Mouse (Mus musculus) kidney, embryonic 16.5 days (tissue): ENCODE measurements around the gene Rbm34. TPM values are rescaled to one million over a fixed set of nuclear protein-coding genes. Genes with fewer than 3 reads are reported as not detected.

Experiments
- ATAC-seq: fragments of 200-750 bp; cut with Nextera tagmentation; 2 replicates; pipeline ENCODE4 v1.8.0; 2017; ENCODE audit warnings: moderate TSS enrichment; ENCODE audit not compliant: low FRiP score, low TSS enrichment
- H3K27ac ChIP-seq: fragments of 300-500 bp; sonication (generic); 2 replicates; pipeline ENCODE4 v1.5.1; 2014; ENCODE audit warnings: low read length
- H3K27me3 ChIP-seq: fragments of 300-500 bp; sonication (generic); 2 replicates; pipeline ENCODE4 v1.6.1; 2014; ENCODE audit warnings: low read length, control low read depth, mixed read lengths; ENCODE audit not compliant: insufficient read depth
- H3K36me3 ChIP-seq: fragments of 300-500 bp; sonication (generic); 2 replicates; pipeline ENCODE4 v1.6.1; 2014; ENCODE audit warnings: low read length, control low read depth, mixed read lengths; ENCODE audit not compliant: insufficient read depth
- H3K4me1 ChIP-seq: fragments of 300-500 bp; sonication (generic); 2 replicates; pipeline ENCODE4 v1.6.1; 2014; ENCODE audit warnings: low read length, control low read depth, mixed read lengths; ENCODE audit not compliant: insufficient read depth
- H3K4me2 ChIP-seq: fragments of 300-500 bp; sonication (generic); replicated peaks from 2 replicates; pipeline ENCODE4 v1.6.1; 2014; ENCODE audit warnings: low read depth, low read length
- H3K4me3 ChIP-seq: fragments of 300-500 bp; sonication (generic); 2 replicates; pipeline ENCODE4 v1.5.1; 2014; ENCODE audit warnings: mild to moderate bottlenecking, low read length
- H3K9ac ChIP-seq: fragments of 300-500 bp; sonication (generic); replicated peaks from 2 replicates; pipeline ENCODE4 v1.6.1; 2014; ENCODE audit warnings: low read length
- H3K9me3 ChIP-seq: fragments of 300-500 bp; sonication (generic); 2 replicates; pipeline ENCODE4 v1.6.1; 2016; ENCODE audit warnings: low read length, control low read depth
- WGBS: fragments of 180-500 bp; shearing (Covaris S2); extraction: QIAGEN DNeasy Blood & Tissue Kit; methylation state at CpG from one replicate; pipeline ENCODE4 v1.1.7; 2014; 5-methylcytosine and 5-hydroxymethylcytosine counted together
- polyA plus RNA-seq: library from polyadenylated mRNA; unstranded; fragments of >200 nt; fragmentation: Nextera tagmentation; extraction: Ambion mirVana; gene quantifications from 2 replicates; pipeline ENCODE4 v1.2.1, GENCODE M21; 2015

Gene Rbm34
- polyA plus RNA-seq, 1 experiment from 2014 or later, result 20.1 TPM

GRCm38 (mm10) chr8:126937337-126937736 is 33.5 kb downstream of the Rbm34 start:
- no peak for ATAC-seq
- H3K9ac ChIP-seq, result no peak overlapping the region
- H3K4me1 ChIP-seq, result peaks cover 9% of the 10 kb centered on the region; the same call in 1 of the 2 replicates
- no peaks in the 10 kb centered on the region for H3K27me3 ChIP-seq
- H3K9me3 ChIP-seq, result no peaks in the 10 kb centered on the region
- H3K36me3 ChIP-seq, result peaks cover 62% of the 10 kb centered on the region
- H3K4me3 ChIP-seq, result no peak overlapping the region
- H3K4me2 ChIP-seq, result no peak overlapping the region
- 86% methylated on average over 3 of the region's 3 CpGs for WGBS
- H3K27ac ChIP-seq, result no peak overlapping the region

- Histone ChIP-seq H3K4me1 (no peaks in the 10 kb centered on the region), H3K9me3 (no peaks in the 10 kb centered on the region), H3K4me2 (no peak overlapping the region), H3K27ac (no peak overlapping the region), H3K9ac (no peak overlapping the region), H3K4me3 (no peak overlapping the region), H3K36me3 (peaks cover 74% of the 10 kb centered on the region), H3K27me3 (no peaks in the 10 kb centered on the region)
- no peak for ATAC-seq
These were observed 34.9 kb downstream of the Rbm34 start for GRCm38 (mm10) chr8:126935932-126936331.

- Histone ChIP-seq H3K9me3 (no peaks in the 10 kb centered on the region), H3K4me3 (no peak overlapping the region), H3K27ac (no peak overlapping the region), H3K4me1 (no peaks in the 10 kb centered on the region), H3K27me3 (no peaks in the 10 kb centered on the region), H3K4me2 (no peak overlapping the region), H3K36me3 (peaks cover 79% of the 10 kb centered on the region), H3K9ac (no peak overlapping the region)
- 90% methylated on average over 2 of the region's 2 CpGs for WGBS
- no peak for ATAC-seq
These were observed 35.5 kb downstream of the Rbm34 start for GRCm38 (mm10) chr8:126935387-126935786.

- Histone ChIP-seq H3K27ac (no peak overlapping the region), H3K4me1 (no peaks in the 10 kb centered on the region), H3K4me2 (no peak overlapping the region), H3K9me3 (no peaks in the 10 kb centered on the region), H3K9ac (no peak overlapping the region), H3K36me3 (peaks cover 69% of the 10 kb centered on the region), H3K27me3 (no peaks in the 10 kb centered on the region), H3K4me3 (no peak overlapping the region)
- no peak for ATAC-seq
- WGBS, result 74% methylated on average over 1 of the region's 1 CpGs
These were observed 38.2 kb downstream of the Rbm34 start for GRCm38 (mm10) chr8:126932656-126933055.

- 92% methylated on average over 1 of the region's 1 CpGs for WGBS
- Histone ChIP-seq H3K27ac (no peak overlapping the region), H3K36me3 (peaks cover 66% of the 10 kb centered on the region), H3K9me3 (no peaks in the 10 kb centered on the region), H3K4me1 (no peaks in the 10 kb centered on the region), H3K4me2 (no peak overlapping the region), H3K27me3 (no peaks in the 10 kb centered on the region), H3K4me3 (no peak overlapping the region), H3K9ac (no peak overlapping the region)
- no peak for ATAC-seq
These were observed 38.6 kb downstream of the Rbm34 start for GRCm38 (mm10) chr8:126932249-126932648.

GRCm38 (mm10) chr8:126931720-126932119 is 39.2 kb downstream of the Rbm34 start:
- no peak overlapping the region for H3K9ac ChIP-seq
- no peaks in the 10 kb centered on the region for H3K27me3 ChIP-seq
- H3K27ac ChIP-seq, result no peak overlapping the region
- peaks cover 61% of the 10 kb centered on the region for H3K36me3 ChIP-seq
- WGBS, result 45% methylated on average over 2 of the region's 2 CpGs
- ATAC-seq, result no peak
- no peaks in the 10 kb centered on the region for H3K4me1 ChIP-seq
- H3K9me3 ChIP-seq, result no peaks in the 10 kb centered on the region
- no peak overlapping the region for H3K4me2 ChIP-seq
- H3K4me3 ChIP-seq, result no peak overlapping the region

- WGBS, result 87% methylated on average over 3 of the region's 3 CpGs
- Histone ChIP-seq H3K9ac (no peak overlapping the region), H3K9me3 (no peaks in the 10 kb centered on the region), H3K4me3 (no peak overlapping the region), H3K4me1 (no peaks in the 10 kb centered on the region), H3K36me3 (peaks cover 44% of the 10 kb centered on the region), H3K4me2 (no peak overlapping the region), H3K27me3 (no peaks in the 10 kb centered on the region), H3K27ac (no peak overlapping the region; the same call in 1 of the 2 replicates)
- no peak for ATAC-seq
These were observed 41.2 kb downstream of the Rbm34 start for GRCm38 (mm10) chr8:126929607-126930161.

GRCm38 (mm10) chr8:126928755-126929505 is 41.9 kb downstream of the Rbm34 start:
- Histone ChIP-seq H3K4me2 (no peak overlapping the region), H3K4me3 (no peak overlapping the region), H3K9ac (no peak overlapping the region), H3K4me1 (no peaks in the 10 kb centered on the region), H3K27ac (no peak overlapping the region; the same call in 1 of the 2 replicates), H3K27me3 (no peaks in the 10 kb centered on the region), H3K9me3 (no peaks in the 10 kb centered on the region), H3K36me3 (peaks cover 40% of the 10 kb centered on the region)
- WGBS, result 89% methylated on average over 10 of the region's 10 CpGs
- ATAC-seq, result peak; percentile 65; the same call in 1 of the 2 replicates

GRCm38 (mm10) chr8:126928028-126928427 is 42.8 kb downstream of the Rbm34 start:
- Histone ChIP-seq H3K9ac (no peak overlapping the region), H3K27ac (0 out of 2 replicates have a peak overlapping the region, but pooled peaks have one; percentile 45), H3K36me3 (peaks cover 31% of the 10 kb centered on the region), H3K27me3 (no peaks in the 10 kb centered on the region), H3K4me1 (no peaks in the 10 kb centered on the region), H3K4me2 (no peak overlapping the region), H3K9me3 (no peaks in the 10 kb centered on the region), H3K4me3 (no peak overlapping the region)
- no peak for ATAC-seq

- Histone ChIP-seq H3K9me3 (no peaks in the 10 kb centered on the region; the same call in 1 of the 2 replicates), H3K36me3 (peaks cover 24% of the 10 kb centered on the region), H3K4me3 (no peak overlapping the region), H3K27me3 (no peaks in the 10 kb centered on the region), H3K4me1 (no peaks in the 10 kb centered on the region), H3K9ac (no peak overlapping the region), H3K27ac (no peak overlapping the region), H3K4me2 (no peak overlapping the region)
- no peak for ATAC-seq
- WGBS, result 79% methylated on average over 1 of the region's 1 CpGs
These were observed 43.8 kb downstream of the Rbm34 start for GRCm38 (mm10) chr8:126927058-126927457.
